Mouse (Mus musculus): ENCODE measurements around the gene Cmtm4. TPM values are rescaled to one million over a fixed set of nuclear protein-coding genes. Genes with fewer than 3 reads are reported as not detected.

Cmtm4 gene
- polyA plus RNA-seq, 1 experiment from 2014 or later: 39.8 TPM

Other genes starting within 250 kb of the Cmtm4 start
- gene Bean1, start 225.4 kb downstream of the Cmtm4 start, polyA plus RNA-seq (2021): not detected
- 22.0 TPM for gene Tk2, start 147.2 kb downstream of the Cmtm4 start, polyA plus RNA-seq (2021)
- gene Cklf, start 144.9 kb downstream of the Cmtm4 start, polyA plus RNA-seq (2021): 22.0 TPM
- gene Cmtm2a, start 102.6 kb downstream of the Cmtm4 start, polyA plus RNA-seq (2021): not detected
- not detected for gene Gm45711, start 85.7 kb downstream of the Cmtm4 start, polyA plus RNA-seq (2021)
- 0.14 TPM for gene Cmtm1, start 85.7 kb downstream of the Cmtm4 start, polyA plus RNA-seq (2021)
- not detected for gene Gm11020, start 74.2 kb downstream of the Cmtm4 start, polyA plus RNA-seq (2021)
- gene Cmtm2b, start 73.6 kb downstream of the Cmtm4 start, polyA plus RNA-seq (2021): not detected
- 120 TPM for gene Cmtm3, start 56.4 kb downstream of the Cmtm4 start, polyA plus RNA-seq (2021)
- 93.1 TPM for gene Dync1li2, start 47.2 kb upstream of the Cmtm4 start, polyA plus RNA-seq (2021)
- gene Terb1, start 114.1 kb upstream of the Cmtm4 start, polyA plus RNA-seq (2021): 0.46 TPM
- gene Nae1, start 138.8 kb upstream of the Cmtm4 start, polyA plus RNA-seq (2021): 73.2 TPM
- 1.2 TPM for gene Car7, start 138.9 kb upstream of the Cmtm4 start, polyA plus RNA-seq (2021)
- gene Pdp2, start 195.6 kb upstream of the Cmtm4 start, polyA plus RNA-seq (2021): 3.5 TPM
- 738 TPM for gene Cdh16, start 228.6 kb upstream of the Cmtm4 start, polyA plus RNA-seq (2021)
- 56.1 TPM for gene Rrad, start 235.5 kb upstream of the Cmtm4 start, polyA plus RNA-seq (2021)
- 117 TPM for gene Ciao2b, start 246.2 kb upstream of the Cmtm4 start, polyA plus RNA-seq (2021)

All from Patski (cell line).